Mouse (Mus musculus) erythroblast, embryonic 14.5 days (primary cell): ENCODE results near the gene Col16a1.

Source experiments
- GATA1 ChIP-seq: IDR thresholded peaks from 2 replicates; pipeline ENCODE4 v1.6.1; 2012; ENCODE audit warnings: low read length, inconsistent platforms, mixed read lengths
- TAL1 ChIP-seq: IDR thresholded peaks from 3 replicates; pipeline ENCODE4 v1.6.1; 2012; ENCODE audit warnings: low read length, inconsistent platforms, mixed read lengths

- TF ChIP-seq GATA1 (no peak), TAL1 (no peak)
Measured at GRCm38 (mm10) chr4:130060937-130061336, 13.3 kb downstream of the Col16a1 start.
